Mouse (Mus musculus): ENCODE data around the gene Mtus2.

- TF ChIP-seq EP300 (IDR thresholded peaks at IDR 0.05) (no peak), CTCF (IDR thresholded peaks at IDR 0.05) (no peak)
These were observed 228.8 kb downstream of the Mtus2 start for GRCm38 (mm10) chr5:148185898-148186297.
